In the genomic region with DNA sequence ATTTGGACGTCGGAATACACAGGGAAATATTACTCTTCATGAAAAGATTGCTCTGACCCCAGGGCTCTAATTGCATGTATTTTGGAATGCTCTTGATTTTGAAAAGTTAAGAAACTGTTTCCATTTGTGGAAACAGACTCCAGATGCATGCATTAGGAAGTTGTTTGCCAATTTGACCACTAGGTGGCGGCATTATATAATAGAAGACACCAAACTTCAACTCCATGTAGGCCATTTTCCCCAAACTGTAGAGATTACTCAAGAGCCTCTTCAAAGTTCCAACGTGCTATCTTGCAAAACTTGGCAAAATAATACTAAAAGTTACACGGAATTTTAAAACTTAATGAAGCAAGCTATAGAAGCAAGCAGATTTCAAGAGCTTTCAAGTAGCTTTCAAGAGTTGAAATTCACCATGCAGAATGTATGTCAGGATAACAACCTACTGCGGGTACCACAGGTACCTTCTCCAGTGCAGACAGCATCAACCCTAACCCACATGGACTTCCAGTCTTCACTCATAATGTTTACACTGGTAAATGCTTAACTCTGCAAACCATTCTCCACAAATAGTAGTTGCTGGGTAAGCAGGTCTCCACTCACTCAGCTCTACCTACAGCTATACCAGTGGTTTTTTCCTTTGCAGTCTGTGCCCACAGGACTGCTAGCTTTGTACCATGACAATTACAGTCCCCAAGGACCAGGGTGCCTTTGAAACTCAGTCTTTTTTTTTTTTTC, we compare ENCODE assay signal across 9 mouse cellular contexts.
A peak's percentile ranks its signal among the peaks of the same experiment; 100 is the strongest.
DNase-seq lines count a peak whose midpoint lies in the region; ATAC-seq and TF ChIP-seq lines count a peak whose summit lies in the region.
"Had no signal": no experiment of that assay in that cellular context is flagged by ENCODE, and none has a peak within 500 bp of the region (broad histone marks: within the 10 kb centered on the region; RNA-seq: fewer than 3 reads in every experiment).

No protein-coding gene starts in this region.

- no peaks in the 10 kb centered on the region for H3K36me3 ChIP-seq in hindbrain, embryonic 11.5 days (ENCODE audit: control insufficient read depth, insufficient read depth, low read length)
- H3K36me3 ChIP-seq in hindbrain, embryonic 12.5 days, result no peaks in the 10 kb centered on the region
- H3K36me3 ChIP-seq in heart, postnatal 0 days (replicated peaks; ENCODE audit: control insufficient read depth, insufficient read depth, low read length), result no peaks in the 10 kb centered on the region
- H3K36me3 ChIP-seq: liver, embryonic 13.5 days had no signal

- no peaks in the 10 kb centered on the region for H3K9me3 ChIP-seq in hindbrain, embryonic 11.5 days (ENCODE audit: control insufficient read depth, low read length)
- no peaks in the 10 kb centered on the region for H3K9me3 ChIP-seq in hindbrain, embryonic 12.5 days (replicated peaks)
- no peaks in the 10 kb centered on the region for H3K9me3 ChIP-seq in heart, postnatal 0 days (replicated peaks; ENCODE audit: control insufficient read depth, low read length)
- H3K9me3 ChIP-seq: liver, embryonic 13.5 days had no signal

- H3K27ac ChIP-seq in hindbrain, embryonic 11.5 days (ENCODE audit: low read depth, low read length), result no peak overlapping the region
- no peak overlapping the region for H3K27ac ChIP-seq in hindbrain, embryonic 12.5 days
- H3K27ac ChIP-seq in heart, postnatal 0 days (ENCODE audit: low read depth), result no peak overlapping the region
- H3K27ac ChIP-seq: liver, embryonic 13.5 days had no signal

- no peaks in the 10 kb centered on the region for H3K27me3 ChIP-seq in hindbrain, embryonic 11.5 days (ENCODE audit: control insufficient read depth, insufficient read depth, low read length)
- no peaks in the 10 kb centered on the region for H3K27me3 ChIP-seq in hindbrain, embryonic 12.5 days
- no peaks in the 10 kb centered on the region for H3K27me3 ChIP-seq in heart, postnatal 0 days (ENCODE audit: control insufficient read depth, insufficient read depth, low read length)
- H3K27me3 ChIP-seq: liver, embryonic 13.5 days had no signal

- peak; percentile 82 for DNase-seq in hindbrain, embryonic 11.5 days (ENCODE audit: low spot score)
- peak; percentile 59 for DNase-seq in T-cell, adult 2 months (ENCODE audit: low spot score)
- DNase-seq in cerebellum, postnatal 14 days, result peak; percentile 79 to 83
- peak; percentile 44 for DNase-seq in heart, postnatal 0 days (ENCODE audit: low spot score)
- DNase-seq in layer of hippocampus, postnatal 10 days (ENCODE audit: low spot score in 2 of 2), result peak; percentile 72 to 75
- peak; percentile 73 for DNase-seq in mesoderm, embryonic 11.5 days (ENCODE audit: low read depth, low spot score)
- peak; percentile 78 for DNase-seq in testis, postnatal 10 days (ENCODE audit: low spot score)
- DNase-seq: liver, embryonic 13.5 days had no signal

- no peaks in the 10 kb centered on the region for H3K4me1 ChIP-seq in hindbrain, embryonic 11.5 days (replicated peaks; ENCODE audit: control insufficient read depth, insufficient read depth, low read length)
- 0 out of 2 replicates have a peak, but pooled peaks cover 3% of the 10 kb centered on the region for H3K4me1 ChIP-seq in hindbrain, embryonic 12.5 days
- no peaks in the 10 kb centered on the region for H3K4me1 ChIP-seq in heart, postnatal 0 days (ENCODE audit: control insufficient read depth, insufficient read depth)

- ATAC-seq in hindbrain, embryonic 11.5 days (ENCODE audit: low FRiP score), result no peak
- ATAC-seq in hindbrain, embryonic 12.5 days (ENCODE audit: low FRiP score), result no peak; the same call in 1 of the 2 replicates
- no peak for ATAC-seq in heart, postnatal 0 days (ENCODE audit: insufficient read depth, low read depth)

- no peak overlapping the region for H3K4me2 ChIP-seq in hindbrain, embryonic 11.5 days (replicated peaks; ENCODE audit: low read depth, low read length)
- H3K4me2 ChIP-seq in hindbrain, embryonic 12.5 days (replicated peaks), result no peak overlapping the region
- no peak overlapping the region for H3K4me2 ChIP-seq in heart, postnatal 0 days (ENCODE audit: low read depth, low read length)
- H3K4me2 ChIP-seq: liver, embryonic 13.5 days had no signal

- TF ChIP-seq CTCF in heart, postnatal 0 days (IDR thresholded peaks at IDR 0.05; ENCODE audit: low read depth), result peak; percentile 73

- no peak overlapping the region for H3K4me3 ChIP-seq in hindbrain, embryonic 11.5 days (ENCODE audit: low read depth, low read length)
- no peak overlapping the region for H3K4me3 ChIP-seq in hindbrain, embryonic 12.5 days
- H3K4me3 ChIP-seq in heart, postnatal 0 days (ENCODE audit: low read depth, low read length), result no peak overlapping the region
- H3K4me3 ChIP-seq: liver, embryonic 13.5 days had no signal

- 19% methylated on average over 6 of the region's 6 CpGs for WGBS in hindbrain, embryonic 11.5 days
- 20% methylated on average over 6 of the region's 6 CpGs for WGBS in hindbrain, embryonic 12.5 days
- 15% methylated on average over 6 of the region's 6 CpGs for WGBS in heart, postnatal 0 days

- TF ChIP-seq EP300 in heart, postnatal 0 days (IDR thresholded peaks at IDR 0.05; ENCODE audit: low read depth), result no peak

- no peak overlapping the region for H3K9ac ChIP-seq in hindbrain, embryonic 11.5 days (ENCODE audit: low read depth, low read length)
- H3K9ac ChIP-seq in hindbrain, embryonic 12.5 days, result no peak overlapping the region
- no peak overlapping the region for H3K9ac ChIP-seq in heart, postnatal 0 days (replicated peaks; ENCODE audit: low read depth, low read length)
- H3K9ac ChIP-seq: liver, embryonic 13.5 days had no signal
